Mouse (Mus musculus): ENCODE measurements around the gene Afdn. TPM values are rescaled to one million over a fixed set of nuclear protein-coding genes. Genes with fewer than 3 reads are reported as not detected.

Gene Afdn
- polyA plus RNA-seq, 1 experiment from 2014 or later, result 87.3 TPM

GRCm38 (mm10) chr17:13889818-13890434, 129.6 kb downstream of the Afdn start:
- 78% methylated on average over 7 of the region's 7 CpGs for WGBS
- Histone ChIP-seq H3K4me3 (no peak overlapping the region), H3K9ac (no peak overlapping the region), H3K27me3 (no peaks in the 10 kb centered on the region), H3K4me2 (replicated peaks) (no peak overlapping the region), H3K36me3 (peaks cover 22% of the 10 kb centered on the region), H3K4me1 (no peaks in the 10 kb centered on the region), H3K9me3 (no peaks in the 10 kb centered on the region), H3K27ac (no peak overlapping the region)
- no peak for ATAC-seq (ENCODE audit: insufficient number of reproducible peaks, insufficient read depth, low FRiP score, low TSS enrichment)

GRCm38 (mm10) chr17:13890932-13891331, 130.6 kb downstream of the Afdn start:
- H3K36me3 ChIP-seq, result peaks cover 23% of the 10 kb centered on the region
- ATAC-seq (ENCODE audit: insufficient number of reproducible peaks, insufficient read depth, low FRiP score, low TSS enrichment), result no peak
- no peaks in the 10 kb centered on the region for H3K27me3 ChIP-seq
- H3K4me2 ChIP-seq (replicated peaks), result no peak overlapping the region
- H3K27ac ChIP-seq, result no peak overlapping the region
- no peak overlapping the region for H3K9ac ChIP-seq
- no peaks in the 10 kb centered on the region for H3K9me3 ChIP-seq
- H3K4me3 ChIP-seq, result no peak overlapping the region
- H3K4me1 ChIP-seq, result no peaks in the 10 kb centered on the region
- 85% methylated on average over 1 of the region's 1 CpGs for WGBS

- H3K9me3 ChIP-seq, result no peaks in the 10 kb centered on the region
- no peaks in the 10 kb centered on the region for H3K27me3 ChIP-seq
- H3K27ac ChIP-seq, result no peak overlapping the region
- no peak overlapping the region for H3K4me2 ChIP-seq (replicated peaks)
- no peak overlapping the region for H3K4me3 ChIP-seq
- H3K9ac ChIP-seq, result no peak overlapping the region
- H3K4me1 ChIP-seq, result no peaks in the 10 kb centered on the region
- no peak for ATAC-seq (ENCODE audit: insufficient number of reproducible peaks, insufficient read depth, low FRiP score, low TSS enrichment)
- H3K36me3 ChIP-seq, result peaks cover 15% of the 10 kb centered on the region; the same call in 1 of the 2 replicates
- WGBS, result 85% methylated on average over 17 of the region's 17 CpGs
Observed at GRCm38 (mm10) chr17:13898838-13899237, 138.5 kb downstream of the Afdn start.

GRCm38 (mm10) chr17:13899241-13899640, 138.9 kb downstream of the Afdn start:
- no peaks in the 10 kb centered on the region for H3K4me1 ChIP-seq
- no peak overlapping the region for H3K27ac ChIP-seq
- H3K9me3 ChIP-seq, result no peaks in the 10 kb centered on the region
- no peak overlapping the region for H3K4me3 ChIP-seq
- 85% methylated on average over 7 of the region's 7 CpGs for WGBS
- H3K4me2 ChIP-seq (replicated peaks), result no peak overlapping the region
- H3K9ac ChIP-seq, result no peak overlapping the region
- H3K27me3 ChIP-seq, result no peaks in the 10 kb centered on the region
- ATAC-seq (ENCODE audit: insufficient number of reproducible peaks, insufficient read depth, low FRiP score, low TSS enrichment), result no peak
- peaks cover 15% of the 10 kb centered on the region; the same call in 1 of the 2 replicates for H3K36me3 ChIP-seq

- Histone ChIP-seq H3K27ac (no peak overlapping the region), H3K9me3 (no peaks in the 10 kb centered on the region), H3K4me2 (replicated peaks) (no peak overlapping the region), H3K27me3 (no peaks in the 10 kb centered on the region), H3K9ac (no peak overlapping the region), H3K4me3 (no peak overlapping the region), H3K4me1 (no peaks in the 10 kb centered on the region), H3K36me3 (peaks cover 14% of the 10 kb centered on the region)
- ATAC-seq (ENCODE audit: insufficient number of reproducible peaks, insufficient read depth, low FRiP score, low TSS enrichment), result no peak
- WGBS, result 88% methylated on average over 8 of the region's 8 CpGs
Observed at GRCm38 (mm10) chr17:13903793-13904192, 143.5 kb downstream of the Afdn start.

GRCm38 (mm10) chr17:13907082-13907481, 146.7 kb downstream of the Afdn start:
- 93% methylated on average over 5 of the region's 5 CpGs for WGBS
- H3K4me3 ChIP-seq, result no peak overlapping the region
- no peaks in the 10 kb centered on the region for H3K27me3 ChIP-seq
- no peak overlapping the region for H3K9ac ChIP-seq
- no peak overlapping the region for H3K4me2 ChIP-seq (replicated peaks)
- no peaks in the 10 kb centered on the region for H3K4me1 ChIP-seq
- H3K27ac ChIP-seq, result no peak overlapping the region
- H3K9me3 ChIP-seq, result no peaks in the 10 kb centered on the region
- peaks cover 8% of the 10 kb centered on the region for H3K36me3 ChIP-seq
- no peak for ATAC-seq (ENCODE audit: insufficient number of reproducible peaks, insufficient read depth, low FRiP score, low TSS enrichment)

GRCm38 (mm10) chr17:13907681-13908080, 147.3 kb downstream of the Afdn start:
- H3K4me2 ChIP-seq (replicated peaks), result no peak overlapping the region
- no peaks in the 10 kb centered on the region for H3K9me3 ChIP-seq
- H3K4me3 ChIP-seq, result no peak overlapping the region
- no peaks in the 10 kb centered on the region for H3K4me1 ChIP-seq
- H3K27ac ChIP-seq, result no peak overlapping the region
- H3K36me3 ChIP-seq, result peaks cover 8% of the 10 kb centered on the region
- H3K27me3 ChIP-seq, result no peaks in the 10 kb centered on the region
- ATAC-seq (ENCODE audit: insufficient number of reproducible peaks, insufficient read depth, low FRiP score, low TSS enrichment), result no peak
- 92% methylated on average over 1 of the region's 1 CpGs for WGBS
- H3K9ac ChIP-seq, result no peak overlapping the region

GRCm38 (mm10) chr17:13913951-13914350, 153.6 kb downstream of the Afdn start:
- WGBS, result 69% methylated on average over 4 of the region's 4 CpGs
- no peaks in the 10 kb centered on the region for H3K9me3 ChIP-seq
- no peaks in the 10 kb centered on the region for H3K36me3 ChIP-seq
- no peak overlapping the region for H3K4me2 ChIP-seq (replicated peaks)
- H3K9ac ChIP-seq, result no peak overlapping the region
- no peak for ATAC-seq (ENCODE audit: insufficient number of reproducible peaks, insufficient read depth, low FRiP score, low TSS enrichment)
- peaks cover 7% of the 10 kb centered on the region; the same call in 1 of the 2 replicates for H3K4me1 ChIP-seq
- H3K27ac ChIP-seq, result no peak overlapping the region
- H3K27me3 ChIP-seq, result no peaks in the 10 kb centered on the region
- H3K4me3 ChIP-seq, result no peak overlapping the region

- no peak overlapping the region for H3K9ac ChIP-seq
- H3K27ac ChIP-seq, result no peak overlapping the region
- no peaks in the 10 kb centered on the region for H3K36me3 ChIP-seq
- ATAC-seq (ENCODE audit: insufficient number of reproducible peaks, insufficient read depth, low FRiP score, low TSS enrichment), result no peak
- H3K9me3 ChIP-seq, result no peaks in the 10 kb centered on the region
- peaks cover 7% of the 10 kb centered on the region; the same call in 1 of the 2 replicates for H3K4me1 ChIP-seq
- no peaks in the 10 kb centered on the region for H3K27me3 ChIP-seq
- H3K4me3 ChIP-seq, result no peak overlapping the region
- WGBS, result 54% methylated on average over 4 of the region's 4 CpGs
- no peak overlapping the region for H3K4me2 ChIP-seq (replicated peaks)
Observed at GRCm38 (mm10) chr17:13914531-13914930, 154.2 kb downstream of the Afdn start.

GRCm38 (mm10) chr17:13920771-13921170, 160.4 kb downstream of the Afdn start:
- WGBS, result 42% methylated on average over 2 of the region's 2 CpGs
- Histone ChIP-seq H3K9me3 (no peaks in the 10 kb centered on the region), H3K9ac (no peak overlapping the region), H3K27me3 (no peaks in the 10 kb centered on the region), H3K27ac (peak overlapping the region; percentile 36; the same call in 1 of the 2 replicates), H3K4me2 (replicated peaks) (no peak overlapping the region), H3K4me1 (peaks cover 13% of the 10 kb centered on the region; the same call in 1 of the 2 replicates), H3K4me3 (no peak overlapping the region), H3K36me3 (no peaks in the 10 kb centered on the region)
- ATAC-seq (ENCODE audit: insufficient number of reproducible peaks, insufficient read depth, low FRiP score, low TSS enrichment), result no peak

- ATAC-seq (ENCODE audit: insufficient number of reproducible peaks, insufficient read depth, low FRiP score, low TSS enrichment), result no peak
- no peaks in the 10 kb centered on the region for H3K9me3 ChIP-seq
- H3K27ac ChIP-seq, result no peak overlapping the region
- no peaks in the 10 kb centered on the region for H3K27me3 ChIP-seq
- WGBS, result 51% methylated on average over 2 of the region's 2 CpGs
- H3K9ac ChIP-seq, result no peak overlapping the region
- H3K4me1 ChIP-seq, result peaks cover 13% of the 10 kb centered on the region; the same call in 1 of the 2 replicates
- no peaks in the 10 kb centered on the region for H3K36me3 ChIP-seq
- no peak overlapping the region for H3K4me3 ChIP-seq
- no peak overlapping the region for H3K4me2 ChIP-seq (replicated peaks)
Observed at GRCm38 (mm10) chr17:13923418-13923817, 163.1 kb downstream of the Afdn start.

GRCm38 (mm10) chr17:13924588-13924987, 164.2 kb downstream of the Afdn start:
- ATAC-seq (ENCODE audit: insufficient number of reproducible peaks, insufficient read depth, low FRiP score, low TSS enrichment), result no peak
- Histone ChIP-seq H3K27me3 (no peaks in the 10 kb centered on the region), H3K36me3 (no peaks in the 10 kb centered on the region), H3K27ac (no peak overlapping the region), H3K4me3 (no peak overlapping the region), H3K4me1 (peaks cover 9% of the 10 kb centered on the region; the same call in 1 of the 2 replicates), H3K9me3 (no peaks in the 10 kb centered on the region), H3K9ac (no peak overlapping the region), H3K4me2 (replicated peaks) (no peak overlapping the region)
- 96% methylated on average over 2 of the region's 2 CpGs for WGBS
